Mouse (Mus musculus) thymus, postnatal 10 days (tissue): ENCODE results near the gene Bank1.

ENCODE experiments used
- DNase-seq, 2 experiments: peaks; one replicate each; pipeline ENCODE4 v3.0.0; 2021; ENCODE audit warnings: low spot score in 2 of 2

The Bank1 gene

DNA sequence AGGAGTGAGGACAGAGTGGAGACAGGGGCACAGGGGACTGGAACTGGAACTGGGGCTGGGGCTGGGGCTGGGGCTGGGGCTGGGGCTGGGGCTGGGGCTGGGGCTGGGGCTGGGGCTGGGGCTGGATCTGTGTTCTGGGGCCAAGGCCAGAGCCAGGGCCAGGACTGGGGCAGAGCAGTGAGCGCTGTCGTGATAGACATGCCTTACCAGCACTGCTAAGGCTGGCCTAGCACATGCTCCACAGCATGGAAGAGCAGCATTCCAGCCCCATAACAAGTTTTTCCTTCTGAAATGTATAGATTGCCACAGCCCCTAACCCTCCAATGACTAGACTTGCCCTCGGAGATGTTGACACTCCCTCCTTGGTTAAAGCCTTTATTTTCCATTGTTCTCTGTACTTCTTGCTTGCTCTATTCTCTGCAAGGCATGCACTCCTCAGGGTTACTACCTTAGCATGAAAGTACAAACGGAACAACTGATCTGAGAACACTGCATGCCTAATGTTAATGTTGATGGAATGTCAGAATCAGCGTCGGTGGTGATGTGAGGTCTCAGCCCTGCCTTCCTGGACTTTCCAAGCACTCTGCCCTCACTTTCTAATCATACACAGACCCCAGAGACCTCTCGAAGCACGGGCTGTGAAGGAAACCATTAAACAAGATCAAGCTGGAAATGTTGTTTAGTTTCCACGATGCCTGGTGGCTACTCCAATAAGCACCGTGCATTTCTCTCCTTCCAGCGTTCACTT, 318.6 kb downstream of the Bank1 start:
- DNase-seq: no peak
